Mouse (Mus musculus): ENCODE results near the gene Polm. TPM values are rescaled to one million over a fixed set of nuclear protein-coding genes. Genes with fewer than 3 reads are reported as not detected.

Polm gene
- polyA plus RNA-seq, 1 experiment from 2014 or later = 9.9 TPM

- no peak for ATAC-seq (ENCODE audit: insufficient number of reproducible peaks, insufficient read depth, low FRiP score, low TSS enrichment)
- Histone ChIP-seq H3K27me3 (no peaks in the 10 kb centered on the region), H3K4me3 (no peak overlapping the region), H3K4me2 (replicated peaks) (no peak overlapping the region), H3K9me3 (no peaks in the 10 kb centered on the region), H3K9ac (no peak overlapping the region), H3K36me3 (no peaks in the 10 kb centered on the region), H3K27ac (no peak overlapping the region), H3K4me1 (peaks cover 13% of the 10 kb centered on the region; the same call in 1 of the 2 replicates)
- 40% methylated on average over 1 of the region's 1 CpGs for WGBS
Observed at GRCm38 (mm10) chr11:5852314-5852713, 14.5 kb upstream of the Polm start.

- no peaks in the 10 kb centered on the region for H3K36me3 ChIP-seq
- no peaks in the 10 kb centered on the region for H3K27me3 ChIP-seq
- H3K4me1 ChIP-seq = peaks cover 13% of the 10 kb centered on the region; the same call in 1 of the 2 replicates
- 56% methylated on average over 4 of the region's 4 CpGs for WGBS
- ATAC-seq (ENCODE audit: insufficient number of reproducible peaks, insufficient read depth, low FRiP score, low TSS enrichment) = no peak
- no peak overlapping the region for H3K27ac ChIP-seq
- H3K4me2 ChIP-seq (replicated peaks) = no peak overlapping the region
- H3K9ac ChIP-seq = no peak overlapping the region
- H3K9me3 ChIP-seq = no peaks in the 10 kb centered on the region
- H3K4me3 ChIP-seq = no peak overlapping the region
Observed at GRCm38 (mm10) chr11:5851021-5851736, 13.4 kb upstream of the Polm start.

- Histone ChIP-seq H3K9me3 (no peaks in the 10 kb centered on the region), H3K4me2 (replicated peaks) (no peak overlapping the region), H3K4me3 (no peak overlapping the region), H3K4me1 (0 out of 2 replicates have a peak, but pooled peaks cover 6% of the 10 kb centered on the region), H3K27me3 (no peaks in the 10 kb centered on the region), H3K9ac (no peak overlapping the region), H3K27ac (no peak overlapping the region), H3K36me3 (no peaks in the 10 kb centered on the region)
- WGBS = 58% methylated on average over 5 of the region's 5 CpGs
- no peak for ATAC-seq (ENCODE audit: insufficient number of reproducible peaks, insufficient read depth, low FRiP score, low TSS enrichment)
Observed at GRCm38 (mm10) chr11:5850452-5850851, 12.6 kb upstream of the Polm start.

GRCm38 (mm10) chr11:5849316-5849715 lies 11.5 kb upstream of the Polm start:
- H3K4me3 ChIP-seq = no peak overlapping the region
- H3K27me3 ChIP-seq = no peaks in the 10 kb centered on the region
- 0 out of 2 replicates have a peak, but pooled peaks cover 5% of the 10 kb centered on the region for H3K4me1 ChIP-seq
- ATAC-seq (ENCODE audit: insufficient number of reproducible peaks, insufficient read depth, low FRiP score, low TSS enrichment) = no peak
- no peak overlapping the region for H3K27ac ChIP-seq
- no peak overlapping the region for H3K4me2 ChIP-seq (replicated peaks)
- no peak overlapping the region for H3K9ac ChIP-seq
- WGBS = 77% methylated on average over 2 of the region's 2 CpGs
- no peaks in the 10 kb centered on the region for H3K9me3 ChIP-seq
- no peaks in the 10 kb centered on the region for H3K36me3 ChIP-seq

GRCm38 (mm10) chr11:5848741-5849140 lies 10.9 kb upstream of the Polm start:
- ATAC-seq (ENCODE audit: insufficient number of reproducible peaks, insufficient read depth, low FRiP score, low TSS enrichment) = no peak
- 63% methylated on average over 6 of the region's 6 CpGs for WGBS
- Histone ChIP-seq H3K4me3 (no peak overlapping the region), H3K27me3 (no peaks in the 10 kb centered on the region), H3K27ac (no peak overlapping the region), H3K4me2 (replicated peaks) (no peak overlapping the region), H3K9me3 (no peaks in the 10 kb centered on the region), H3K4me1 (0 out of 2 replicates have a peak, but pooled peaks cover 5% of the 10 kb centered on the region), H3K36me3 (no peaks in the 10 kb centered on the region), H3K9ac (no peak overlapping the region)

GRCm38 (mm10) chr11:5846639-5847345 lies 9.0 kb upstream of the Polm start:
- Histone ChIP-seq H3K9ac (no peak overlapping the region), H3K4me2 (replicated peaks) (no peak overlapping the region), H3K36me3 (no peaks in the 10 kb centered on the region), H3K27ac (no peak overlapping the region), H3K4me1 (no peaks in the 10 kb centered on the region), H3K27me3 (no peaks in the 10 kb centered on the region), H3K4me3 (no peak overlapping the region), H3K9me3 (no peaks in the 10 kb centered on the region)
- 72% methylated on average over 7 of the region's 7 CpGs for WGBS
- no peak for ATAC-seq (ENCODE audit: insufficient number of reproducible peaks, insufficient read depth, low FRiP score, low TSS enrichment)

GRCm38 (mm10) chr11:5843131-5843530 lies 5.3 kb upstream of the Polm start:
- Histone ChIP-seq H3K4me2 (replicated peaks) (no peak overlapping the region), H3K9ac (no peak overlapping the region), H3K9me3 (no peaks in the 10 kb centered on the region), H3K4me3 (no peak overlapping the region), H3K27ac (no peak overlapping the region), H3K4me1 (no peaks in the 10 kb centered on the region), H3K27me3 (no peaks in the 10 kb centered on the region), H3K36me3 (no peaks in the 10 kb centered on the region)
- 76% methylated on average over 3 of the region's 3 CpGs for WGBS
- no peak for ATAC-seq (ENCODE audit: insufficient number of reproducible peaks, insufficient read depth, low FRiP score, low TSS enrichment)

- Histone ChIP-seq H3K36me3 (no peaks in the 10 kb centered on the region), H3K4me1 (peaks cover 4% of the 10 kb centered on the region), H3K9ac (no peak overlapping the region), H3K4me2 (replicated peaks) (no peak overlapping the region), H3K27ac (no peak overlapping the region), H3K9me3 (no peaks in the 10 kb centered on the region), H3K4me3 (no peak overlapping the region), H3K27me3 (no peaks in the 10 kb centered on the region)
- 94% methylated on average over 2 of the region's 2 CpGs for WGBS
- ATAC-seq (ENCODE audit: insufficient number of reproducible peaks, insufficient read depth, low FRiP score, low TSS enrichment) = no peak
Observed at GRCm38 (mm10) chr11:5841751-5842150, 3.9 kb upstream of the Polm start.

- H3K9ac ChIP-seq = no peak overlapping the region
- no peaks in the 10 kb centered on the region for H3K36me3 ChIP-seq
- ATAC-seq (ENCODE audit: insufficient number of reproducible peaks, insufficient read depth, low FRiP score, low TSS enrichment) = no peak
- H3K4me3 ChIP-seq = no peak overlapping the region
- no peak overlapping the region for H3K4me2 ChIP-seq (replicated peaks)
- no peaks in the 10 kb centered on the region for H3K9me3 ChIP-seq
- H3K4me1 ChIP-seq = peaks cover 8% of the 10 kb centered on the region
- 72% methylated on average over 7 of the region's 7 CpGs for WGBS
- no peak overlapping the region for H3K27ac ChIP-seq
- H3K27me3 ChIP-seq = no peaks in the 10 kb centered on the region
Observed at GRCm38 (mm10) chr11:5840346-5840745, 2.5 kb upstream of the Polm start.

- no peak overlapping the region for H3K27ac ChIP-seq
- peaks cover 8% of the 10 kb centered on the region for H3K4me1 ChIP-seq
- ATAC-seq (ENCODE audit: insufficient number of reproducible peaks, insufficient read depth, low FRiP score, low TSS enrichment) = no peak
- H3K36me3 ChIP-seq = peaks cover 27% of the 10 kb centered on the region
- no peak overlapping the region for H3K4me2 ChIP-seq (replicated peaks)
- H3K9ac ChIP-seq = no peak overlapping the region
- H3K9me3 ChIP-seq = no peaks in the 10 kb centered on the region
- no peaks in the 10 kb centered on the region for H3K27me3 ChIP-seq
- 62% methylated on average over 1 of the region's 1 CpGs for WGBS
- no peak overlapping the region for H3K4me3 ChIP-seq
Observed at GRCm38 (mm10) chr11:5836126-5836525, 1.7 kb downstream of the Polm start.

- Histone ChIP-seq H3K36me3 (peaks cover 31% of the 10 kb centered on the region), H3K9ac (no peak overlapping the region), H3K4me2 (replicated peaks) (no peak overlapping the region), H3K4me1 (peaks cover 8% of the 10 kb centered on the region), H3K27me3 (no peaks in the 10 kb centered on the region), H3K4me3 (no peak overlapping the region), H3K9me3 (no peaks in the 10 kb centered on the region), H3K27ac (no peak overlapping the region)
- 85% methylated on average over 7 of the region's 7 CpGs for WGBS
- no peak for ATAC-seq (ENCODE audit: insufficient number of reproducible peaks, insufficient read depth, low FRiP score, low TSS enrichment)
Observed at GRCm38 (mm10) chr11:5835057-5835456, 2.8 kb downstream of the Polm start.

GRCm38 (mm10) chr11:5834506-5834905 lies 3.3 kb downstream of the Polm start:
- H3K4me2 ChIP-seq (replicated peaks) = no peak overlapping the region
- H3K36me3 ChIP-seq = peaks cover 36% of the 10 kb centered on the region
- WGBS = 70% methylated on average over 9 of the region's 9 CpGs

More at GRCm38 (mm10) chr11:5834506-5834905, 3.3 kb downstream of the Polm start:
- no peaks in the 10 kb centered on the region for H3K27me3 ChIP-seq
- H3K9me3 ChIP-seq = no peaks in the 10 kb centered on the region
- H3K4me3 ChIP-seq = no peak overlapping the region
- H3K9ac ChIP-seq = no peak overlapping the region
- no peak for ATAC-seq (ENCODE audit: insufficient number of reproducible peaks, insufficient read depth, low FRiP score, low TSS enrichment)
- H3K27ac ChIP-seq = no peak overlapping the region
- peaks cover 8% of the 10 kb centered on the region for H3K4me1 ChIP-seq

All from embryonic facial prominence, embryonic 12.5 days (tissue).